Mouse (Mus musculus): ENCODE data around the gene Fam50b.

Fam50b gene

DNA sequence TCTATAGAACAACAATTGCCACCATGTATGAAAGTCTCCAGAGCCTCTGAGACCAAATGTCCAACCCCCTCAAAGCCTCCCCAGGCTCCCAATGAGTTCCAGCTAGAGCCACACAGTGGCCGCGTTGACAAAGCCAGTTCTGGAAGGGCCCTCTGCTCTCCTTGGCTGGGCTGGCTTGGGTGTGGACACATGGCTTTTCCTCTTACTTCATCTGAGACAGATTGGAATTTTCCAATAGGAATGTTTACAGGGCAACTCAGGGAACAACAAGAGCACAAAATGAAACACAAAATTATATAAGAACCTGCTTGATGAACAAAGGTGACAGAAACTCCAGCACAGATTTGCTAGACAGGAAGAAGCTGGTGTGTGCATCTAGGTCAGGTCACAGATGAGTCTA lies 59.8 kb downstream of the Fam50b start:
- no peak for DNase-seq (ENCODE audit: low read depth)

All from 416B (cell line).